Mouse (Mus musculus): ENCODE data around the gene Adam19. TPM values are rescaled to one million over a fixed set of nuclear protein-coding genes. Genes with fewer than 3 reads are reported as not detected.

Gene Adam19
- polyA plus RNA-seq, 1 experiment: 43.2 TPM

GRCm38 (mm10) chr11:46039335-46039734 lies 16.5 kb upstream of the Adam19 start:
- no peak for TF ChIP-seq TCF3 (IDR thresholded peaks at IDR 0.05; ENCODE audit: insufficient read length, low read depth)
- TF ChIP-seq MYOG (IDR thresholded peaks at IDR 0.05; ENCODE audit: control insufficient read depth in 1 of 3, insufficient read depth in 1 of 3, insufficient read length in 2 of 3, low read depth in 2 of 3): no peak
- no peak for TF ChIP-seq POLR2A (IDR thresholded peaks at IDR 0.05; ENCODE audit: insufficient read length, low read depth)
- no peak for TF ChIP-seq E2F4 (IDR thresholded peaks at IDR 0.05; ENCODE audit: insufficient read depth)
- TF ChIP-seq SRF (IDR thresholded peaks at IDR 0.05; ENCODE audit: control insufficient read depth, insufficient read length, low read depth): no peak
- TF ChIP-seq MYOD1 (IDR thresholded peaks at IDR 0.05; ENCODE audit: control insufficient read depth in 1 of 3, insufficient read length in 2 of 3, low read depth in 2 of 3): no peak
- no peak for TF ChIP-seq CEBPB (IDR thresholded peaks at IDR 0.05; ENCODE audit: insufficient read depth, poor library complexity, severe bottlenecking)
- TF ChIP-seq USF1 (IDR thresholded peaks at IDR 0.05; ENCODE audit: low read depth): no peak
- TF ChIP-seq POLR2AphosphoS2 (IDR thresholded peaks at IDR 0.05; ENCODE audit: insufficient read length, low read depth): no peak
- no peak for TF ChIP-seq TCF12 (IDR thresholded peaks at IDR 0.05; ENCODE audit: insufficient read depth, poor library complexity, severe bottlenecking)
- TF ChIP-seq REST (IDR thresholded peaks at IDR 0.05; ENCODE audit: insufficient read depth, insufficient read length): no peak
- no peak for TF ChIP-seq MAX (IDR thresholded peaks at IDR 0.05; ENCODE audit: low read depth)
- H3K4me3 ChIP-seq: no peak overlapping the region
- no peaks in the 10 kb centered on the region for H3K79me2 ChIP-seq (ENCODE audit: control insufficient read depth, insufficient read depth)
- no peak overlapping the region for H3K4me2 ChIP-seq (ENCODE audit: low read depth)
- no peaks in the 10 kb centered on the region for H3K27me3 ChIP-seq (ENCODE audit: control insufficient read depth, insufficient read depth, insufficient read length)
- no peaks in the 10 kb centered on the region for H3K36me3 ChIP-seq (ENCODE audit: control insufficient read depth, insufficient read depth)
- no peak overlapping the region for H3ac ChIP-seq (ENCODE audit: control insufficient read depth, insufficient read length)

- Histone ChIP-seq H3K4me3 (no peak overlapping the region), H3K4me2 (ENCODE audit: low read depth) (no peak overlapping the region), H3K79me2 (ENCODE audit: control insufficient read depth, insufficient read depth) (no peaks in the 10 kb centered on the region), H3K36me3 (ENCODE audit: control insufficient read depth, insufficient read depth) (no peaks in the 10 kb centered on the region), H3ac (ENCODE audit: control insufficient read depth, insufficient read length) (no peak overlapping the region), H3K27me3 (ENCODE audit: control insufficient read depth, insufficient read depth, insufficient read length) (no peaks in the 10 kb centered on the region)
- TF ChIP-seq MYOD1 (IDR thresholded peaks at IDR 0.05; ENCODE audit: control insufficient read depth in 1 of 3, insufficient read length in 2 of 3, low read depth in 2 of 3) (no peak), MYOG (IDR thresholded peaks at IDR 0.05; ENCODE audit: control insufficient read depth in 1 of 3, insufficient read depth in 1 of 3, insufficient read length in 2 of 3, low read depth in 2 of 3) (no peak), REST (IDR thresholded peaks at IDR 0.05; ENCODE audit: insufficient read depth, insufficient read length) (no peak), MAX (IDR thresholded peaks at IDR 0.05; ENCODE audit: low read depth) (no peak), POLR2A (IDR thresholded peaks at IDR 0.05; ENCODE audit: insufficient read length, low read depth) (no peak), TCF12 (IDR thresholded peaks at IDR 0.05; ENCODE audit: insufficient read depth, poor library complexity, severe bottlenecking) (no peak), TCF3 (IDR thresholded peaks at IDR 0.05; ENCODE audit: insufficient read length, low read depth) (no peak), SRF (IDR thresholded peaks at IDR 0.05; ENCODE audit: control insufficient read depth, insufficient read length, low read depth) (no peak), CEBPB (IDR thresholded peaks at IDR 0.05; ENCODE audit: insufficient read depth, poor library complexity, severe bottlenecking) (no peak), POLR2AphosphoS2 (IDR thresholded peaks at IDR 0.05; ENCODE audit: insufficient read length, low read depth) (no peak), E2F4 (IDR thresholded peaks at IDR 0.05; ENCODE audit: insufficient read depth) (no peak), USF1 (IDR thresholded peaks at IDR 0.05; ENCODE audit: low read depth) (no peak)
Observed at GRCm38 (mm10) chr11:46040841-46041556, 14.8 kb upstream of the Adam19 start.

GRCm38 (mm10) chr11:46041607-46042267 lies 14.1 kb upstream of the Adam19 start:
- Histone ChIP-seq H3K4me2 (ENCODE audit: low read depth) (no peak overlapping the region), H3ac (ENCODE audit: control insufficient read depth, insufficient read length) (no peak overlapping the region), H3K36me3 (ENCODE audit: control insufficient read depth, insufficient read depth) (no peaks in the 10 kb centered on the region), H3K4me3 (no peak overlapping the region), H3K27me3 (ENCODE audit: control insufficient read depth, insufficient read depth, insufficient read length) (no peaks in the 10 kb centered on the region), H3K79me2 (ENCODE audit: control insufficient read depth, insufficient read depth) (no peaks in the 10 kb centered on the region)
- no peak for TF ChIP-seq SRF (IDR thresholded peaks at IDR 0.05; ENCODE audit: control insufficient read depth, insufficient read length, low read depth)
- no peak for TF ChIP-seq E2F4 (IDR thresholded peaks at IDR 0.05; ENCODE audit: insufficient read depth)
- TF ChIP-seq MAX (IDR thresholded peaks at IDR 0.05; ENCODE audit: low read depth): no peak
- TF ChIP-seq CEBPB (IDR thresholded peaks at IDR 0.05; ENCODE audit: insufficient read depth, poor library complexity, severe bottlenecking): no peak
- no peak for TF ChIP-seq USF1 (IDR thresholded peaks at IDR 0.05; ENCODE audit: low read depth)
- no peak for TF ChIP-seq MYOD1 (IDR thresholded peaks at IDR 0.05; ENCODE audit: control insufficient read depth in 1 of 3, insufficient read length in 2 of 3, low read depth in 2 of 3)
- no peak for TF ChIP-seq REST (IDR thresholded peaks at IDR 0.05; ENCODE audit: insufficient read depth, insufficient read length)
- no peak for TF ChIP-seq POLR2AphosphoS2 (IDR thresholded peaks at IDR 0.05; ENCODE audit: insufficient read length, low read depth)
- TF ChIP-seq TCF12 (IDR thresholded peaks at IDR 0.05; ENCODE audit: insufficient read depth, poor library complexity, severe bottlenecking): no peak
- no peak for TF ChIP-seq TCF3 (IDR thresholded peaks at IDR 0.05; ENCODE audit: insufficient read length, low read depth)
- no peak for TF ChIP-seq POLR2A (IDR thresholded peaks at IDR 0.05; ENCODE audit: insufficient read length, low read depth)
- no peak for TF ChIP-seq MYOG (IDR thresholded peaks at IDR 0.05; ENCODE audit: control insufficient read depth in 1 of 3, insufficient read depth in 1 of 3, insufficient read length in 2 of 3, low read depth in 2 of 3)

- no peaks in the 10 kb centered on the region for H3K27me3 ChIP-seq (ENCODE audit: control insufficient read depth, insufficient read depth, insufficient read length)
- no peaks in the 10 kb centered on the region for H3K79me2 ChIP-seq (ENCODE audit: control insufficient read depth, insufficient read depth)
- no peak overlapping the region for H3ac ChIP-seq (ENCODE audit: control insufficient read depth, insufficient read length)
- no peak overlapping the region for H3K4me2 ChIP-seq (ENCODE audit: low read depth)
- no peak overlapping the region for H3K4me3 ChIP-seq
- no peak for TF ChIP-seq POLR2A (IDR thresholded peaks at IDR 0.05; ENCODE audit: insufficient read length, low read depth)
- TF ChIP-seq TCF12 (IDR thresholded peaks at IDR 0.05; ENCODE audit: insufficient read depth, poor library complexity, severe bottlenecking): no peak
- TF ChIP-seq REST (IDR thresholded peaks at IDR 0.05; ENCODE audit: insufficient read depth, insufficient read length): no peak
- TF ChIP-seq USF1 (IDR thresholded peaks at IDR 0.05; ENCODE audit: low read depth): no peak
- no peak for TF ChIP-seq SRF (IDR thresholded peaks at IDR 0.05; ENCODE audit: control insufficient read depth, insufficient read length, low read depth)
- no peak for TF ChIP-seq CEBPB (IDR thresholded peaks at IDR 0.05; ENCODE audit: insufficient read depth, poor library complexity, severe bottlenecking)
- TF ChIP-seq E2F4 (IDR thresholded peaks at IDR 0.05; ENCODE audit: insufficient read depth): no peak
- TF ChIP-seq TCF3 (IDR thresholded peaks at IDR 0.05; ENCODE audit: insufficient read length, low read depth): no peak
- TF ChIP-seq MAX (IDR thresholded peaks at IDR 0.05; ENCODE audit: low read depth): no peak
- TF ChIP-seq MYOG (IDR thresholded peaks at IDR 0.05; ENCODE audit: control insufficient read depth in 1 of 3, insufficient read depth in 1 of 3, insufficient read length in 2 of 3, low read depth in 2 of 3): no peak
- TF ChIP-seq POLR2AphosphoS2 (IDR thresholded peaks at IDR 0.05; ENCODE audit: insufficient read length, low read depth): no peak
- no peak for TF ChIP-seq MYOD1 (IDR thresholded peaks at IDR 0.05; ENCODE audit: control insufficient read depth in 1 of 3, insufficient read length in 2 of 3, low read depth in 2 of 3)
- H3K36me3 ChIP-seq (ENCODE audit: control insufficient read depth, insufficient read depth): no peaks in the 10 kb centered on the region
Observed at GRCm38 (mm10) chr11:46044781-46045180, 11.0 kb upstream of the Adam19 start.

Data from myocyte (in vitro differentiated cells).